Mouse (Mus musculus): ENCODE measurements around the gene 4921539E11Rik.
A peak's percentile ranks its signal among the peaks of the same experiment; 100 is the strongest.

The 4921539E11Rik gene

GRCm38 (mm10) chr4:103232156-103232555 lies 58.5 kb downstream of the 4921539E11Rik start:
- no peak for DNase-seq (ENCODE audit: low spot score in 2 of 2)

- DNase-seq (ENCODE audit: low spot score in 2 of 2): no peak
Observed at GRCm38 (mm10) chr4:103222854-103223253, 67.8 kb downstream of the 4921539E11Rik start.

- DNase-seq (ENCODE audit: low spot score in 2 of 2): no peak
Observed at GRCm38 (mm10) chr4:103221789-103222188, 68.9 kb downstream of the 4921539E11Rik start.

- DNase-seq (ENCODE audit: low spot score in 2 of 2): no peak
Observed at GRCm38 (mm10) chr4:103219011-103219410, 71.7 kb downstream of the 4921539E11Rik start.

- no peak for DNase-seq (ENCODE audit: low spot score in 2 of 2)
Observed at GRCm38 (mm10) chr4:103216046-103216445, 74.6 kb downstream of the 4921539E11Rik start.

- peak; percentile 77 to 84 for DNase-seq (ENCODE audit: low spot score in 2 of 2)
Observed at GRCm38 (mm10) chr4:103214925-103215820, 75.5 kb downstream of the 4921539E11Rik start, which contains the start of gene Slc35d1. Gene Slc35d1 (minus strand): TSS chr4:103215164.

- peak; percentile 51 to 78 for DNase-seq (ENCODE audit: low spot score in 2 of 2)
Observed at GRCm38 (mm10) chr4:103214498-103214924, 76.2 kb downstream of the 4921539E11Rik start.

- DNase-seq (ENCODE audit: low spot score in 2 of 2): no peak
Observed at GRCm38 (mm10) chr4:103213859-103214497, 76.7 kb downstream of the 4921539E11Rik start.

- DNase-seq (ENCODE audit: low spot score in 2 of 2): no peak
Observed at GRCm38 (mm10) chr4:103208553-103208952, 82.1 kb downstream of the 4921539E11Rik start.

GRCm38 (mm10) chr4:103203646-103204045 lies 87.0 kb downstream of the 4921539E11Rik start:
- DNase-seq (ENCODE audit: low spot score in 2 of 2): no peak

- DNase-seq (ENCODE audit: low spot score in 2 of 2): no peak
Observed at GRCm38 (mm10) chr4:103200046-103200445, 90.6 kb downstream of the 4921539E11Rik start.

- no peak for DNase-seq (ENCODE audit: low spot score in 2 of 2)
Observed at GRCm38 (mm10) chr4:103199086-103199485, 91.6 kb downstream of the 4921539E11Rik start.

- DNase-seq (ENCODE audit: low spot score in 2 of 2): no peak
Observed at GRCm38 (mm10) chr4:103197401-103197800, 93.3 kb downstream of the 4921539E11Rik start.

- DNase-seq (ENCODE audit: low spot score in 2 of 2): no peak
Observed at GRCm38 (mm10) chr4:103192421-103192820, 98.2 kb downstream of the 4921539E11Rik start.

GRCm38 (mm10) chr4:103188786-103189640 lies 101.7 kb downstream of the 4921539E11Rik start:
- no peak for DNase-seq (ENCODE audit: low spot score in 2 of 2)

All from frontal cortex, postnatal 10 days (tissue).